Mouse (Mus musculus): ENCODE results near the gene Sos2. TPM values are rescaled to one million over a fixed set of nuclear protein-coding genes. Genes with fewer than 3 reads are reported as not detected.
A peak's percentile ranks its signal among the peaks of the same experiment; 100 is the strongest.

The Sos2 gene
- polyA plus RNA-seq, 1 experiment from 2014 or later, result 12.4 TPM

DNA sequence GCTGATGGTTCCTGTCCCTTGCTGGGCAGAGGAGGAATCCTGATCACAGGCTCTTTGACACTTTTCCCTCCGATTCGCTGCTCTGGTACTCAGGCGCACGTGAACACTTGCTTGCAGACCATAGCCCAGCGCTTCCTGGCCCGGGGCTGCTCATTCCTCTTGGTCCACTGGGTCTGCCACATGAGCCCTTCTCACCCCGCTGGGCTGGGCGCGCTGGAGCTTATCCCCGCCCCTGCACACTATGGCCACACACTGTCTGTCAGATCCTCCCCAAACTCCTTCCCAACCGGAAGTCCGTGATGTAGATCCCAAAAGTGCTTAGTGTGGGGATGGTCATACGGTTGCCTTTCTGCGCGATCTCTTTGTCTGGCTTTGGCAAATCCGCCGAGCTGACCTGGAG lies 11.8 kb upstream of the Sos2 start:
- Histone ChIP-seq H3K36me3 (0 out of 2 replicates have a peak, but pooled peaks cover 5% of the 10 kb centered on the region), H3K27ac (no peak overlapping the region), H3K4me2 (replicated peaks) (no peak overlapping the region), H3K4me3 (replicated peaks) (no peak overlapping the region), H3K27me3 (no peaks in the 10 kb centered on the region), H3K9me3 (no peaks in the 10 kb centered on the region), H3K9ac (replicated peaks) (no peak overlapping the region), H3K4me1 (replicated peaks) (no peaks in the 10 kb centered on the region)
- no peak for ATAC-seq
- WGBS, result 81% methylated on average over 17 of the region's 17 CpGs

DNA sequence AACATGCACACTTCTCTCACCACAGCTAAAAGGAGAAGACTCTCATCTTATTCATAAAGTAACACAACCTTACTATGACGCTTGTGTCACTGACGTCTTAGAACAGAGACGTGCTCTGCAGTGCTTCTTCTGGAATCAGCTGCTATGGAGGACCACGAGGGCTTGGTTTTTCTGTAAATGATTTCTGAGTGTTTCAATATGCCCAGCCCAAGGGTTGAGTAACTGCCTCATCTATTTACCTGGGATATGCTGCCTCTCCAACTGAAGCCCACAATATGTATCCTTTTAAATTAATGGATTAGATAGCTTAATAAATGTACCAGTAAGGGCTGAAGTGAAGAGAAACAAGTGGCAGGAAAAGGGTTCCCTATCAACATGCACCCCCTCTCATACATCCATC lies 9.1 kb upstream of the Sos2 start:
- Histone ChIP-seq H3K4me1 (replicated peaks) (no peaks in the 10 kb centered on the region), H3K9ac (replicated peaks) (no peak overlapping the region), H3K4me2 (replicated peaks) (no peak overlapping the region), H3K9me3 (no peaks in the 10 kb centered on the region), H3K36me3 (0 out of 2 replicates have a peak, but pooled peaks cover 5% of the 10 kb centered on the region), H3K27ac (no peak overlapping the region), H3K4me3 (replicated peaks) (no peak overlapping the region), H3K27me3 (no peaks in the 10 kb centered on the region)
- WGBS, result 94% methylated on average over 4 of the region's 4 CpGs
- no peak for ATAC-seq

DNA sequence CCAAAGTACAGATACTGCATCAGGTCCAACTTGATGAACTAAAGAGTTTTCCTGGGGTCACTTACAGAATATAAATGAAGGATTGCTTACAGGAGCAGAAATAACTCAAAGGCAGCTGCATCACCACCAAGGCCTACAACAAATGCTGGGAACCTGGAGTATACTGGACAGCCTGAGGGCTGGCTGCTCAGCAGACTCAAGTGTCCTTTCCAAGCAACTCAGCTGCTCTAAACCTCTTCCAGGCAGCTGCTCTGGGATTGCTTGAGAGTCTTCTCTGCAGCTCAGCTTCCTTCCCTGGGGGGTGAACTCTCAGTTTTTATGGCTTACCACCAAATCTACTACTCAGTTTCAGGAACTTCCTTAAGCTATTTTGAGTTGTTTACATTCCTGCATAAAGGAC lies 7.4 kb upstream of the Sos2 start:
- H3K4me2 ChIP-seq (replicated peaks), result no peak overlapping the region
- no peak for ATAC-seq
- no peaks in the 10 kb centered on the region for H3K4me1 ChIP-seq (replicated peaks)

DNA sequence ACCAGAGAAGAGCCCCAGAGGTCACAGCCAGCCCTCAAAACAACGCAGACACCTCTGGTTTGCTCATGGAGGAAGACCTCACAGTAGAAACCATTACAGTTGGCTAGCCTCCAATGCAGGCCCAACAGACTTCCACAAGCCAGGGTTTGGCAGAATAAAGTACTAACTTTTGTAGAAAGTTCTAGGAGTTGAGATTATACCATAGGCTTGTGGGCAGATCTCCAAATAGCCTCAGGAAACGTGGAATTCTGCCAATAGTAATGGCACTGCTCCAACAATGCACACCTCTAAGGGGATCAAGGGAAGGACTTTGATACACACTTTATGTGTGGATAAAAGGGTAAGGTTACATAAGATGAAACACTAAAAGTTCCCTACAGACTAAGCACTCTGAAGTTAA lies 6.7 kb upstream of the Sos2 start:
- Histone ChIP-seq H3K36me3 (0 out of 2 replicates have a peak, but pooled peaks cover 5% of the 10 kb centered on the region), H3K4me3 (replicated peaks) (no peak overlapping the region), H3K4me2 (replicated peaks) (no peak overlapping the region), H3K9me3 (no peaks in the 10 kb centered on the region), H3K4me1 (replicated peaks) (no peaks in the 10 kb centered on the region), H3K9ac (replicated peaks) (no peak overlapping the region), H3K27me3 (no peaks in the 10 kb centered on the region), H3K27ac (no peak overlapping the region)
- no peak for ATAC-seq
- WGBS, result 77% methylated on average over 2 of the region's 2 CpGs

More for the DNA sequence above, 7.4 kb upstream of the Sos2 start:
- 0 out of 2 replicates have a peak, but pooled peaks cover 5% of the 10 kb centered on the region for H3K36me3 ChIP-seq
- H3K4me3 ChIP-seq (replicated peaks), result no peak overlapping the region
- H3K9me3 ChIP-seq, result no peaks in the 10 kb centered on the region
- H3K27ac ChIP-seq, result no peak overlapping the region
- no peaks in the 10 kb centered on the region for H3K27me3 ChIP-seq
- H3K9ac ChIP-seq (replicated peaks), result no peak overlapping the region

DNA sequence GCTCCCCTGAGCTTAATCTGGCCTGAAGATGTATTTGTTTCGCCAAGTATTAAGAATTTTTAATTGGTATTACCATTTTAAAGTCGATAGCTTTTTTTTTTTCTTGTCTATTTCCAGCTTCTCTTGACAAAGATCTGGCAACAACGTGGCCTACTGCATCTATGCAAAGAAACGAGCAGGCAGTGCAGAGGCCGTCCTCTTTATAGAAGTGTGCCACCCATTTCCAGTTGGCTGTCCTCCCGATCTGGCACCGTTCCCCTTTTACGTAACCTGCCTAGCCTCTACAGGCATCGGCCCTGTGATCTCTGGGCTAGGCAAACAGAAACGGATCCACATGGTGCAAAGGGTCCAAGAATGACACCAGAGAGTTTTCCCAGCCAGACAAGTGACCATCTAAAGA lies 1.9 kb upstream of the Sos2 start:
- no peak overlapping the region for H3K4me2 ChIP-seq (replicated peaks)
- peaks cover 10% of the 10 kb centered on the region for H3K4me1 ChIP-seq (replicated peaks)
- H3K9me3 ChIP-seq, result no peaks in the 10 kb centered on the region
- no peak for ATAC-seq
- no peak overlapping the region for H3K27ac ChIP-seq
- no peak overlapping the region for H3K4me3 ChIP-seq (replicated peaks)
- WGBS, result 52% methylated on average over 10 of the region's 10 CpGs
- H3K9ac ChIP-seq (replicated peaks), result no peak overlapping the region
- H3K36me3 ChIP-seq, result no peaks in the 10 kb centered on the region
- H3K27me3 ChIP-seq, result no peaks in the 10 kb centered on the region

DNA sequence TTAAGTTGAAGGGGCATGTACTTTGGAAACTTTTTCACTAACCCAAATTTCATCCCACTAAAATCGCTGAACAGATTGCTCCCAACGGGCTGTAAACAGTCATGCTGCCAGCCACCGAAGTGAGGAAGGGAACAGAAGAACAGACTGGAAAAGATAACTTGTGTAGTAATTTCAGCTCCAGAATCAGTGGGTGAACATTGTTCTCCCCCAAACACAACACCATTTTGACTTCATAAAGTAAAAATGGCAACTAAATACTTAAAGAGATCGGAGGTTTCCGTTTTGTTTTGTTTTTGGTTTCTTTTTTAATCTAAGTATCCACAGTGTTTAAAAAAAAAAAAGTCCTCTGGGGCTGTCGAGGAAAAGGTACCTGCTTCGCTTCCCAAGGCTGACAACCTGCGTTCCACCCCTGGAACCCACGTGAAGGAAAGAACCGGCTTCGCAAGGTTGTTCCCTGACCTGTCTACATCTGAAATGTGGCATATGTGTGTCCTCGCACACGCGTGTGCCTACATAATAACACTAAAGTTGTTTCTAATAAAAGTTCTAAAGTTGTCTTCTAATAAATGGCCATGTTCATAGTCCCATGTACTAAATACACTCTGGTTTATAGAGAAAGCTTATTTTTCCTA lies 1.3 kb upstream of the Sos2 start:
- Histone ChIP-seq H3K27ac (no peak overlapping the region), H3K9ac (replicated peaks) (no peak overlapping the region), H3K4me1 (replicated peaks) (peaks cover 10% of the 10 kb centered on the region), H3K4me2 (replicated peaks) (peak overlapping the region; percentile 72), H3K4me3 (replicated peaks) (peak overlapping the region; percentile 94), H3K36me3 (no peaks in the 10 kb centered on the region), H3K9me3 (no peaks in the 10 kb centered on the region), H3K27me3 (no peaks in the 10 kb centered on the region)
- no peak for ATAC-seq
- 51% methylated on average over 14 of the region's 14 CpGs for WGBS

DNA sequence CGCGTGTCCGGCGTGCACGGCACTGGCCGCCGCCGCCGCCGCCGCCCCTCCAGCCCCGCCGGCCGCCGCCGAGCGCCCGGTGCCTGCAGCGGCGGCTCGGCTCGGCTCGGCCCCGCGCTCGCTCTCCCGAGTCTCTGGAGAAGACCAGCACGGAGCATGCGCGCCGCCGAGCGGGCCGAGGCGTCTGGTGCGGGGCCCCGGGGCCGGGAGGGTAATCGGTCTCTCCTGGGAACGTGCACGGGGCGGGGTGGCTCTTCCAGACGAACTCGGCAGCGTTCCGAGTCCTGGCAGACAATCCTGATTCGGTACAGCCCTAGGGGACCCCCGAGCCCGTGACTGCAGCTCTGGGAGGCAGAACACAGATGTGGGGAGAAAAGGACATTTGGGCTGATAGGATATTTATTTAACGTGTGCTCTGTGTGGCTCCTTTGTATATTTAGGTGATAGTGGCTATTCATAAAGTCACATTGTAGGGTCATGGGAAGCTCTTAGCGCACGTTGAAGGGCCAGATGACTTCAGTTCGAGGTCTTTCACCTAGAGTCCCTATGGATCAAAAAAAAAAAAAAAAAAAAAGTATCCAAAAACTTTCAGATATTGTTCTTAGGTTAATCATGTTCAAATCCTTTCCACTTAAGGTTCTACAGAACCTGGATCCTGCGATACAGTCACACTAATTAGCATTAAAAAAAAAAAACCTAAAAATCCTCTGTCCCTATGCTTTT lies 574 bp upstream of the Sos2 start:
- Histone ChIP-seq H3K9me3 (no peaks in the 10 kb centered on the region), H3K27ac (peak overlapping the region; percentile 98), H3K9ac (replicated peaks) (peak overlapping the region; percentile 95), H3K4me3 (replicated peaks) (peak overlapping the region; percentile 94), H3K4me1 (replicated peaks) (peaks cover 10% of the 10 kb centered on the region), H3K27me3 (no peaks in the 10 kb centered on the region), H3K4me2 (replicated peaks) (peak overlapping the region; percentile 72), H3K36me3 (no peaks in the 10 kb centered on the region)
- ATAC-seq, result peak; percentile 94
- WGBS, result 2% methylated on average over 31 of the region's 54 CpGs

DNA sequence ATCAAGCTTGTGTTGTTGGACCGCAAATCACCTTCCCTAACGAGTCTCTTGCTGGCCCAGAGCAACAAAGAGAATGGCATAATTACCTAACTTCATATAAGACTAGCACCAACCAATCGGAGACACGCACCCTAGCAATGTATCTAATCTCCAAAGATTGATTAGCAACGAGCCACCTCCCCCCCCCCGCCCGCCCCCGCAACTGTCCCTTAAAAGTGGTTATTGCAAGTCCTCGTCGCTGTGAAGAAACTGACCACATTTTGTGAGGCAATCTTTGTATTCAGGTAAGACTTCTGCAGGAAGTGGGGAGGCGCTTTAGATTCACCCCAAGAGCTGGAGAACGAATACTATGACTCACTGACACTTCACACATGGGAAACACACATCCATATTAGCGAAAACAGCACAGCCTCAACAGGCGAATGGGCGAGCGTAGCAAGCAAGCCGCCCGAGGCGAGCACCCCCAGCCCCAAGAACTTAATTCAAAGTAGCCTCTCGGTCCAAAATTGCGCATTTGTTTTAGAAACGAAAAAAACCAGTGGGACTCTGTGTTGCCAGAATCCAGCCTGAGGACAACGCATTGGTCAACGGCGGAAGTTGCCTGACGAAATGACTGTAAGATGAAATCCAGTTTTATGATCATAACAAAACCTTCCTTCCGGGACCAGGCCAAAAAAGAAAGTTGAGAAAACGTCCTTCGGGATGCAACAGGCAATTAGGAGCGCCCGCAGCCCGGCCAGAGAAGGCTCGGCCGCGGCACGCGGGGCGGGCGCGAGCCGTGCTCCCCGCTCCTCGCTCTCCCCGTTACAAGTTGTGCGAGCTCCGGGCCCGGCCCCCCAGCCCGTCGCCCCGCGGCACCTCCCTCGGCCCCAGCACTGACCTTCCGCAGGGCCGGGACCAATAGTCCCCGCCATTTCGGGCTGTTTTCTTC lies 752 bp downstream of the Sos2 start:
- ATAC-seq, result peak; percentile 65

DNA sequence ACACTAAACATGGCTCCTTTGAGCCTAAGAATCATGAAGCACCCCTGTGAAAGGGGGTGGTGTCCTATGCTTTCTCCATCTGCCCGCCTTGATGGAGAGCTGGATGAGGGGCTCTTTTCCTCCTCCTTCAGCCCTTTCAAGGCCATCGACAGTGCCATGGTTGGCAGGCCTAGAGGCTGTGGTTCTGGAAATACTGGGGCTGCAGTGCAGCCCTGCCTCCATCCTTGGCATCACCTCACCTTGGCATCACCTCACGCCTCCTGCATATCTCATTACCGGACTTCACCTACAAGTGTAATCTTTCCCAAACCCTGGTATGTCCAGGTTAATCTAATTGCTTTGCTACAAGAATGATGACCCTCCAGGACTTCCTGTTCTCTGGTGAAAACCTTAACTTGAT lies 5.5 kb downstream of the Sos2 start:
- H3K9ac ChIP-seq (replicated peaks), result no peak overlapping the region
- no peaks in the 10 kb centered on the region for H3K9me3 ChIP-seq
- H3K27ac ChIP-seq, result no peak overlapping the region
- peaks cover 18% of the 10 kb centered on the region for H3K4me1 ChIP-seq (replicated peaks)
- no peaks in the 10 kb centered on the region for H3K36me3 ChIP-seq
- H3K4me2 ChIP-seq (replicated peaks), result no peak overlapping the region
- WGBS, result 97% methylated on average over 4 of the region's 4 CpGs
- H3K4me3 ChIP-seq (replicated peaks), result no peak overlapping the region
- no peaks in the 10 kb centered on the region for H3K27me3 ChIP-seq
- ATAC-seq, result no peak

More for the DNA sequence above, 752 bp downstream of the Sos2 start:
- Histone ChIP-seq H3K27me3 (no peaks in the 10 kb centered on the region), H3K27ac (peak overlapping the region; percentile 98), H3K36me3 (no peaks in the 10 kb centered on the region), H3K4me1 (replicated peaks) (peaks cover 10% of the 10 kb centered on the region), H3K9me3 (no peaks in the 10 kb centered on the region), H3K9ac (replicated peaks) (peak overlapping the region; percentile 95), H3K4me2 (replicated peaks) (peak overlapping the region; percentile 72), H3K4me3 (replicated peaks) (peak overlapping the region; percentile 94)
- 1% methylated on average over 50 of the region's 56 CpGs for WGBS

DNA sequence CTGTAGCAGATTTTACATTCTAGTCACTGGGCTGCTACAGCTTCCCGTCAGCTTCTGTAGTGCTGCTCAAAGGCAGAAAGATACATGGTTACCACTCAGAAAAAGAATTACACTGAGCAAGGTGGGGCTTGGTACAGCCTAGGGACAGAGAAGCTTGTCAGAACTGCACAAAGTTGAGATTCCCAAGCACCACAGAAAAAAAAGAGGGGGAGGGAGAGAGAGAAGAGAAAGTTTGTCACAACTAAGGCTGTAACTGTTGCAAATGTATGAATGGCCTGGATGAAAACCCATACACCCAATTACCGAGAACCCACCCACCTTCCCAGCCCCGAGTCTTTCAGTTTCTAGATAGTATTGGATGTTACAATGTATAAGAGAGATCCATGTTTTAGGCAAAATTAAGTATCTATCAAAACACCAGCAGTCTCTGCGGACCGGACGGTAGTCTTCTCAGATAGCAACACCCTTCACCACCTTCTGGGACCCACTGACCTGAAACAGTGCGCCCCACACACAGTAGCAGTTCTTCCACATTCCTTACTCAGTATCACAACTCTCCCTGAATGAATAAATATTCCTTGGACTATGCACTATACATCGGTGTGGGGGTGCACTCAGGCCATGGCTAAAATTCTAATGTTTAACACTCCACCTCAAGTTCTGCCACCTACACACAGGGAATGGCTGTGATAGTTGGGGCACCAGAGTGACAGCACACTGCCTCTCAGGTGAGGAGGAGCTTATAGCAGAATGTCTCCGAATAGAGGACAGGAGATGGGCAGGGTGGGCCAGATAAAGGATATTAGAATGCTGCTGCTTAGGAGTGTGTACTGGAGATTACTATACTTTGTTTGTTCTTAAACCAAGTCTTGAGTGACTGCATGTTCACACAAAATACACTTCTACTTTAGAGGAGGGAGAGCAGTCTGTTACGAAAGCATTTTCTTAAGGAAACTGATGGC lies 6.8 kb downstream of the Sos2 start:
- ATAC-seq, result no peak
- H3K27me3 ChIP-seq, result no peaks in the 10 kb centered on the region
- H3K27ac ChIP-seq, result no peak overlapping the region
- no peak overlapping the region for H3K4me2 ChIP-seq (replicated peaks)
- H3K4me1 ChIP-seq (replicated peaks), result peaks cover 11% of the 10 kb centered on the region
- H3K36me3 ChIP-seq, result 0 out of 2 replicates have a peak, but pooled peaks cover 3% of the 10 kb centered on the region
- H3K4me3 ChIP-seq (replicated peaks), result no peak overlapping the region
- 85% methylated on average over 10 of the region's 10 CpGs for WGBS
- H3K9me3 ChIP-seq, result no peaks in the 10 kb centered on the region
- H3K9ac ChIP-seq (replicated peaks), result no peak overlapping the region

DNA sequence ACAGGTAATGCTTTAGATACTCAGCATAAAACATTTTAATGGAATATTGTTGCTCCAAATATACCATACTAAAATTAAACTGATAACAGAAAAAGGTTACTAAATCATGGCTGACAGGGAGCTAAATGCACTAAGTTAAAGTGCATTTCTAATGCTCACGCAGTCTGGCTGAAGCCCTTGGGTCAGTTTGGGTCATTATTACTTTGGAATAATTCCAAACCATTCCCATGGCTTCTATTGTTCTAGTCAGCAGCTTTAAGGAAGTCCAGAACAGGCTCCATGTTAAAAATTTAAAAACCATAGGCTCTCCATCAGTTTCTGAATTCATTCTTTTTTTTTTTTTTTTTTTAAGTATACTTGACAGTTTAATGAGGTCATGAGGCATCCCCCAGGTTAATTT lies 7.5 kb downstream of the Sos2 start:
- Histone ChIP-seq H3K9ac (replicated peaks) (no peak overlapping the region), H3K4me2 (replicated peaks) (no peak overlapping the region), H3K4me3 (replicated peaks) (no peak overlapping the region), H3K4me1 (replicated peaks) (peaks cover 8% of the 10 kb centered on the region; the same call in 1 of the 2 replicates), H3K27me3 (no peaks in the 10 kb centered on the region), H3K36me3 (0 out of 2 replicates have a peak, but pooled peaks cover 3% of the 10 kb centered on the region), H3K27ac (no peak overlapping the region), H3K9me3 (no peaks in the 10 kb centered on the region)
- 72% methylated on average over 1 of the region's 1 CpGs for WGBS
- no peak for ATAC-seq
